Mouse (Mus musculus) retina, postnatal 1 day (tissue): ENCODE measurements around the gene Mecom.
A peak's percentile ranks its signal among the peaks of the same experiment; 100 is the strongest.

ENCODE experiments used
- DNase-seq: peaks from one replicate; pipeline ENCODE4 v3.0.0-alpha.2; 2012

Gene Mecom

GRCm38 (mm10) chr3:30330021-30330420 is 217.8 kb downstream of the Mecom start:
- no peak for DNase-seq

- DNase-seq = peak; percentile 31
Measured at GRCm38 (mm10) chr3:30314955-30315354, 232.9 kb downstream of the Mecom start.

GRCm38 (mm10) chr3:30308081-30308480 is 239.7 kb downstream of the Mecom start:
- DNase-seq = no peak

- DNase-seq = no peak
Measured at GRCm38 (mm10) chr3:30307601-30308000, 240.2 kb downstream of the Mecom start.

- DNase-seq = no peak
Measured at GRCm38 (mm10) chr3:30306080-30306479, 241.7 kb downstream of the Mecom start.

- DNase-seq = no peak
Measured at GRCm38 (mm10) chr3:30299460-30299859, 248.3 kb downstream of the Mecom start.

GRCm38 (mm10) chr3:30294433-30294832 is 253.4 kb downstream of the Mecom start:
- no peak for DNase-seq

- DNase-seq = no peak
Measured at GRCm38 (mm10) chr3:30286529-30286928, 261.3 kb downstream of the Mecom start.

- DNase-seq = no peak
Measured at GRCm38 (mm10) chr3:30284094-30284493, 263.7 kb downstream of the Mecom start.

GRCm38 (mm10) chr3:30283562-30283961 is 264.2 kb downstream of the Mecom start:
- no peak for DNase-seq

- peak; percentile 58 for DNase-seq
Measured at GRCm38 (mm10) chr3:30277569-30277968, 270.2 kb downstream of the Mecom start.

- DNase-seq = no peak
Measured at GRCm38 (mm10) chr3:30276099-30276498, 271.7 kb downstream of the Mecom start.

GRCm38 (mm10) chr3:30269253-30269652 is 278.6 kb downstream of the Mecom start:
- DNase-seq = no peak

- DNase-seq = no peak
Measured at GRCm38 (mm10) chr3:30260945-30261344, 286.9 kb downstream of the Mecom start.

GRCm38 (mm10) chr3:30258421-30258820 is 289.4 kb downstream of the Mecom start:
- no peak for DNase-seq

GRCm38 (mm10) chr3:30257776-30258175 is 290.0 kb downstream of the Mecom start:
- DNase-seq = no peak

- no peak for DNase-seq
Measured at GRCm38 (mm10) chr3:30256896-30257295, 290.9 kb downstream of the Mecom start.

GRCm38 (mm10) chr3:30255828-30256227 is 292.0 kb downstream of the Mecom start:
- no peak for DNase-seq

GRCm38 (mm10) chr3:30254451-30254850 is 293.4 kb downstream of the Mecom start:
- DNase-seq = peak; percentile 12

- no peak for DNase-seq
Measured at GRCm38 (mm10) chr3:30253714-30254113, 294.1 kb downstream of the Mecom start.

- no peak for DNase-seq
Measured at GRCm38 (mm10) chr3:30248656-30249384, 299.0 kb downstream of the Mecom start.

- DNase-seq = no peak
Measured at GRCm38 (mm10) chr3:30247256-30247655, 300.6 kb downstream of the Mecom start.

GRCm38 (mm10) chr3:30246431-30247041 is 301.3 kb downstream of the Mecom start:
- DNase-seq = no peak

GRCm38 (mm10) chr3:30245950-30246349 is 301.9 kb downstream of the Mecom start:
- DNase-seq = no peak
